Mouse (Mus musculus): Measurements from ENCODE around the gene Esam.
A peak's percentile ranks its signal among the peaks of the same experiment; 100 is the strongest.

Gene Esam

GRCm38 (mm10) chr9:37527396-37528224 is at the start of gene Esam:
TSS of gene Esam (plus strand) at chr9:37528078.
- peak; percentile 49 for DNase-seq

- no peak for DNase-seq
Measured at GRCm38 (mm10) chr9:37485146-37485545, 42.7 kb upstream of the Esam start.

GRCm38 (mm10) chr9:37488041-37488440 is 39.8 kb upstream of the Esam start:
- no peak for DNase-seq

GRCm38 (mm10) chr9:37488611-37489396 is 39.1 kb upstream of the Esam start, which contains the start of gene Msantd2:
TSS of gene Msantd2 (plus strand) at chr9:37489319.
- DNase-seq: peak; percentile 87

GRCm38 (mm10) chr9:37489446-37490120 is 38.3 kb upstream of the Esam start:
- DNase-seq: peak; percentile 37

GRCm38 (mm10) chr9:37495761-37496160 is 32.1 kb upstream of the Esam start:
- no peak for DNase-seq

- no peak for DNase-seq
Measured at GRCm38 (mm10) chr9:37496325-37496724, 31.6 kb upstream of the Esam start.

GRCm38 (mm10) chr9:37500201-37500600 is 27.7 kb upstream of the Esam start:
- no peak for DNase-seq

GRCm38 (mm10) chr9:37501170-37501569 is 26.7 kb upstream of the Esam start:
- no peak for DNase-seq

GRCm38 (mm10) chr9:37504348-37504747 is 23.5 kb upstream of the Esam start:
- DNase-seq: no peak

- no peak for DNase-seq
Measured at GRCm38 (mm10) chr9:37506023-37506422, 21.9 kb upstream of the Esam start.

GRCm38 (mm10) chr9:37512097-37512496 is 15.8 kb upstream of the Esam start:
- no peak for DNase-seq

GRCm38 (mm10) chr9:37514456-37514855 is 13.4 kb upstream of the Esam start:
- DNase-seq: no peak

- no peak for DNase-seq
Measured at GRCm38 (mm10) chr9:37517467-37517866, 10.4 kb upstream of the Esam start.

- peak; percentile 38 for DNase-seq
Measured at GRCm38 (mm10) chr9:37518991-37519390, 8.9 kb upstream of the Esam start.

- peak; percentile 44 for DNase-seq
Measured at GRCm38 (mm10) chr9:37519995-37520394, 7.9 kb upstream of the Esam start.

GRCm38 (mm10) chr9:37525461-37525860 is 2.4 kb upstream of the Esam start:
- no peak for DNase-seq

- no peak for DNase-seq
Measured at GRCm38 (mm10) chr9:37526443-37527395, 1.2 kb upstream of the Esam start.

GRCm38 (mm10) chr9:37528225-37528970 is 520 bp downstream of the Esam start:
- no peak for DNase-seq

GRCm38 (mm10) chr9:37530031-37530887 is 2.4 kb downstream of the Esam start:
- DNase-seq: peak; percentile 69
